Mouse (Mus musculus): ENCODE results near the gene Lrch4. TPM values are rescaled to one million over a fixed set of nuclear protein-coding genes. Genes with fewer than 3 reads are reported as not detected.

Gene Lrch4
- polyA plus RNA-seq, 1 experiment from 2014 or later = 50.6 TPM

GRCm38 (mm10) chr5:137683388-137684293, 54.7 kb downstream of the Lrch4 start:
- H3K27me3 ChIP-seq = peaks cover 3% of the 10 kb centered on the region; the same call in 1 of the 2 replicates
- H3K27ac ChIP-seq = peak overlapping the region; percentile 85
- peak; percentile 7 for ATAC-seq (replicated peaks; ENCODE audit: low FRiP score)
- H3K4me1 ChIP-seq = peaks cover 25% of the 10 kb centered on the region
- peaks cover 6% of the 10 kb centered on the region; the same call in 1 of the 2 replicates for H3K36me3 ChIP-seq
- H3K4me2 ChIP-seq = peak overlapping the region; percentile 95
- peak overlapping the region; percentile 65 for H3K9ac ChIP-seq
- 7% methylated on average over 28 of the region's 28 CpGs for WGBS
- no peaks in the 10 kb centered on the region for H3K9me3 ChIP-seq (replicated peaks)
- H3K4me3 ChIP-seq (replicated peaks) = peak overlapping the region; percentile 80

GRCm38 (mm10) chr5:137684294-137685123, 55.6 kb downstream of the Lrch4 start, which contains the start of gene Agfg2:
Gene Agfg2 (minus strand): TSS chr5:137684726.
- peak; percentile 98 for ATAC-seq (replicated peaks; ENCODE audit: low FRiP score)
- peak within 1 kb of the TSS; percentile 85 for H3K27ac ChIP-seq
- H3K9me3 ChIP-seq (replicated peaks) = no peaks in the 10 kb centered on the region
- peaks cover 25% of the 10 kb centered on the region for H3K4me1 ChIP-seq
- H3K36me3 ChIP-seq = peaks cover 6% of the 10 kb centered on the region; the same call in 1 of the 2 replicates
- H3K4me2 ChIP-seq = peak within 1 kb of the TSS; percentile 95
- H3K27me3 ChIP-seq = peaks cover 3% of the 10 kb centered on the region; the same call in 1 of the 2 replicates
- WGBS = under 1% methylated on average over 62 of the region's 62 CpGs
- H3K4me3 ChIP-seq (replicated peaks) = peak within 1 kb of the TSS; percentile 80
- peak within 1 kb of the TSS; percentile 65 for H3K9ac ChIP-seq

- no peaks in the 10 kb centered on the region for H3K9me3 ChIP-seq (replicated peaks)
- WGBS = 93% methylated on average over 3 of the region's 3 CpGs
- ATAC-seq (replicated peaks; ENCODE audit: low FRiP score) = no peak
- H3K9ac ChIP-seq = no peak overlapping the region
- H3K36me3 ChIP-seq = peaks cover 6% of the 10 kb centered on the region; the same call in 1 of the 2 replicates
- no peak overlapping the region for H3K4me3 ChIP-seq (replicated peaks)
- no peak overlapping the region for H3K4me2 ChIP-seq
- no peak overlapping the region for H3K27ac ChIP-seq
- H3K4me1 ChIP-seq = peaks cover 29% of the 10 kb centered on the region
- H3K27me3 ChIP-seq = peaks cover 3% of the 10 kb centered on the region; the same call in 1 of the 2 replicates
Observed at GRCm38 (mm10) chr5:137685653-137686052, 56.7 kb downstream of the Lrch4 start.

- Histone ChIP-seq H3K4me1 (peaks cover 30% of the 10 kb centered on the region), H3K4me2 (no peak overlapping the region), H3K9me3 (replicated peaks) (no peaks in the 10 kb centered on the region), H3K4me3 (replicated peaks) (no peak overlapping the region), H3K27ac (no peak overlapping the region), H3K9ac (no peak overlapping the region), H3K36me3 (peaks cover 4% of the 10 kb centered on the region; the same call in 1 of the 2 replicates), H3K27me3 (peaks cover 3% of the 10 kb centered on the region; the same call in 1 of the 2 replicates)
- ATAC-seq (replicated peaks; ENCODE audit: low FRiP score) = peak; percentile 30; the same call in 1 of the 2 replicates
- WGBS = 76% methylated on average over 6 of the region's 6 CpGs
Observed at GRCm38 (mm10) chr5:137686127-137686790, 57.3 kb downstream of the Lrch4 start.

- 75% methylated on average over 3 of the region's 3 CpGs for WGBS
- no peaks in the 10 kb centered on the region for H3K36me3 ChIP-seq
- ATAC-seq (replicated peaks; ENCODE audit: low FRiP score) = no peak
- H3K27ac ChIP-seq = no peak overlapping the region
- no peak overlapping the region for H3K4me2 ChIP-seq
- H3K4me3 ChIP-seq (replicated peaks) = no peak overlapping the region
- peaks cover 3% of the 10 kb centered on the region; the same call in 1 of the 2 replicates for H3K27me3 ChIP-seq
- H3K9me3 ChIP-seq (replicated peaks) = no peaks in the 10 kb centered on the region
- H3K9ac ChIP-seq = no peak overlapping the region
- peaks cover 9% of the 10 kb centered on the region for H3K4me1 ChIP-seq
Observed at GRCm38 (mm10) chr5:137689974-137690373, 61.1 kb downstream of the Lrch4 start.

GRCm38 (mm10) chr5:137690531-137690930, 61.6 kb downstream of the Lrch4 start:
- Histone ChIP-seq H3K36me3 (no peaks in the 10 kb centered on the region), H3K9me3 (replicated peaks) (no peaks in the 10 kb centered on the region), H3K9ac (no peak overlapping the region), H3K4me2 (no peak overlapping the region), H3K27ac (no peak overlapping the region; the same call in 1 of the 2 replicates), H3K4me1 (peaks cover 4% of the 10 kb centered on the region), H3K4me3 (replicated peaks) (no peak overlapping the region), H3K27me3 (peaks cover under 1% of the 10 kb centered on the region; the same call in 1 of the 2 replicates)
- ATAC-seq (replicated peaks; ENCODE audit: low FRiP score) = no peak
- 41% methylated on average over 9 of the region's 9 CpGs for WGBS

Other genes starting within 250 kb of the Lrch4 start
- gene Zan, start 152.1 kb upstream of the Lrch4 start, polyA plus RNA-seq (2015; fragmentation: Nextera tagmentation; extraction: Ambion mirVana) = 0.06 and 0.09 TPM in 2 replicates
- gene Pop7, start 126.6 kb upstream of the Lrch4 start, polyA plus RNA-seq (2015; fragmentation: Nextera tagmentation; extraction: Ambion mirVana) = 55.9 and 57.7 TPM in 2 replicates
- 13.2 and 14.7 TPM in 2 replicates for gene Gigyf1, start 110.6 kb upstream of the Lrch4 start, polyA plus RNA-seq (2015; fragmentation: Nextera tagmentation; extraction: Ambion mirVana)
- 0.45 TPM in 1 of 2 replicates, not detected in the other for gene Epo, start 95.9 kb upstream of the Lrch4 start, polyA plus RNA-seq (2015; fragmentation: Nextera tagmentation; extraction: Ambion mirVana)
- gene Gnb2, start 95.6 kb upstream of the Lrch4 start, polyA plus RNA-seq (2015; fragmentation: Nextera tagmentation; extraction: Ambion mirVana) = 337 and 348 TPM in 2 replicates
- 0.40 and 1.8 TPM in 2 replicates for gene Actl6b, start 75.6 kb upstream of the Lrch4 start, polyA plus RNA-seq (2015; fragmentation: Nextera tagmentation; extraction: Ambion mirVana)
- gene Tfr2, start 59.3 kb upstream of the Lrch4 start, polyA plus RNA-seq (2015; fragmentation: Nextera tagmentation; extraction: Ambion mirVana) = 0.42 and 0.99 TPM in 2 replicates
- 26.6 and 30.2 TPM in 2 replicates for gene Mospd3, start 28.1 kb upstream of the Lrch4 start, polyA plus RNA-seq (2015; fragmentation: Nextera tagmentation; extraction: Ambion mirVana)
- 135 and 139 TPM in 2 replicates for gene Pcolce, start 15.3 kb upstream of the Lrch4 start, polyA plus RNA-seq (2015; fragmentation: Nextera tagmentation; extraction: Ambion mirVana)
- 0.16 and 0.17 TPM in 2 replicates for gene Fbxo24, start 119 bp upstream of the Lrch4 start, polyA plus RNA-seq (2015; fragmentation: Nextera tagmentation; extraction: Ambion mirVana)
- gene Gm20605, start 54 bp downstream of the Lrch4 start, polyA plus RNA-seq (2015; fragmentation: Nextera tagmentation; extraction: Ambion mirVana) = 10.4 and 13.1 TPM in 2 replicates
- gene Sap25, start 12.2 kb downstream of the Lrch4 start, polyA plus RNA-seq (2015; fragmentation: Nextera tagmentation; extraction: Ambion mirVana) = 8.2 and 10.5 TPM in 2 replicates
- 0.80 and 0.82 TPM in 2 replicates for gene Irs3, start 16.6 kb downstream of the Lrch4 start, polyA plus RNA-seq (2015; fragmentation: Nextera tagmentation; extraction: Ambion mirVana)
- gene Agfg2, start 55.6 kb downstream of the Lrch4 start, polyA plus RNA-seq (2015; fragmentation: Nextera tagmentation; extraction: Ambion mirVana) = 18.9 and 23.1 TPM in 2 replicates
- 1.8 and 2.1 TPM in 2 replicates for gene Nyap1, start 112.5 kb downstream of the Lrch4 start, polyA plus RNA-seq (2015; fragmentation: Nextera tagmentation; extraction: Ambion mirVana)
- gene Tsc22d4, start 116.6 kb downstream of the Lrch4 start, polyA plus RNA-seq (2015; fragmentation: Nextera tagmentation; extraction: Ambion mirVana) = 111 and 126 TPM in 2 replicates
- gene Ppp1r35, start 149.7 kb downstream of the Lrch4 start, polyA plus RNA-seq (2015; fragmentation: Nextera tagmentation; extraction: Ambion mirVana) = 25.9 and 33.2 TPM in 2 replicates
- gene Mepce, start 158.5 kb downstream of the Lrch4 start, polyA plus RNA-seq (2015; fragmentation: Nextera tagmentation; extraction: Ambion mirVana) = 9.2 and 10.4 TPM in 2 replicates
- gene Zcwpw1, start 158.7 kb downstream of the Lrch4 start, polyA plus RNA-seq (2015; fragmentation: Nextera tagmentation; extraction: Ambion mirVana) = 26.6 and 31.8 TPM in 2 replicates
- gene Pilra, start 207.2 kb downstream of the Lrch4 start, polyA plus RNA-seq (2015; fragmentation: Nextera tagmentation; extraction: Ambion mirVana) = 1.3 and 2.4 TPM in 2 replicates
- 0.33 and 0.66 TPM in 2 replicates for gene Pilrb1, start 229.0 kb downstream of the Lrch4 start, polyA plus RNA-seq (2015; fragmentation: Nextera tagmentation; extraction: Ambion mirVana)
- 0.54 and 1.1 TPM in 2 replicates for gene Pilrb2, start 242.7 kb downstream of the Lrch4 start, polyA plus RNA-seq (2015; fragmentation: Nextera tagmentation; extraction: Ambion mirVana)

All from kidney, embryonic 15.5 days (tissue).